Mouse (Mus musculus) neutrophil, adult 5-6 weeks (primary cell): ENCODE results near the gene 1700017B05Rik. TPM values are rescaled to one million over a fixed set of nuclear protein-coding genes. Genes with fewer than 3 reads are reported as not detected.

ENCODE experiments used
- ATAC-seq: fragments of 151-379, 151-347 bp; 2 replicates; pipeline ENCODE4 v1.8.0; 2017; ENCODE audit warnings: mild to moderate bottlenecking, moderate TSS enrichment; ENCODE audit not compliant: insufficient number of reproducible peaks, poor library complexity, low FRiP score, severe bottlenecking; ENCODE audit errors: extremely low read depth
- total RNA-seq: library from RNA; stranded (forward); fragments of 200-1000 nt; gene quantifications from 2 replicates; pipeline ENCODE4 v1.2.3, GENCODE M21; 2017

Gene 1700017B05Rik
- total RNA-seq, 1 experiment from 2014 or later: 17.3 TPM

DNA sequence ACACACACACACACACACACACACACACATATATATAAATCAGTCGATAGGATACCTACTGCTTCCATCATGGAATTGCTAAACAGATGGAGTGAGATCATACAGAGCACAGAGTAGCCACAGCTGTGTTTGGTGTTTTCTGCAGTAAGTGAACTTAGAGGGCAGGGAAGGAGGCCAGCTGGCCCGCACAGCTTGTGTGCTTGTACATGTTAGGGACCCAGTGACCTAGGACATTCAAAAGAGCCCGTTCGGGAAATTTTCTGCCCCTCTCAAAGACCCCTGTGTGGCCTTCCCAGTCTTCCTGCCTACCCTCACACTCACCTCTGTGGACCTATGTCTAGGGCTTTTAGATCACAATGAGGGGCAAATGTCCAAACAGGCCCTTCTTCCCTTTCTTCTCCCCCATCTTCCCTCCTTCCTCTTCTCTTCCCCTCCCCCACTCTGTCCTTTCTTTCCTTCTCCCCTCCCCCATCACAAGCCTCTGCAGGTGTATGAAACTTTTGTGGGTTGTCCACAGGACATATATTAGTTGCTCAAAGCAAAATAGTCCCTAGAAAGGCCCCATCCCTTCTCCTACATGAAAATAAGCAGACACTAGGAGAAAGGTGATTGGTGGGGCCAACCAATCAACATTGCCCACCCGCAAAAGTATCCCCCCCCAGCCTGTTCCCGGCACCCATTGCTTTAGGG lies 11.5 kb upstream of the 1700017B05Rik start:
- ATAC-seq: no peak

DNA sequence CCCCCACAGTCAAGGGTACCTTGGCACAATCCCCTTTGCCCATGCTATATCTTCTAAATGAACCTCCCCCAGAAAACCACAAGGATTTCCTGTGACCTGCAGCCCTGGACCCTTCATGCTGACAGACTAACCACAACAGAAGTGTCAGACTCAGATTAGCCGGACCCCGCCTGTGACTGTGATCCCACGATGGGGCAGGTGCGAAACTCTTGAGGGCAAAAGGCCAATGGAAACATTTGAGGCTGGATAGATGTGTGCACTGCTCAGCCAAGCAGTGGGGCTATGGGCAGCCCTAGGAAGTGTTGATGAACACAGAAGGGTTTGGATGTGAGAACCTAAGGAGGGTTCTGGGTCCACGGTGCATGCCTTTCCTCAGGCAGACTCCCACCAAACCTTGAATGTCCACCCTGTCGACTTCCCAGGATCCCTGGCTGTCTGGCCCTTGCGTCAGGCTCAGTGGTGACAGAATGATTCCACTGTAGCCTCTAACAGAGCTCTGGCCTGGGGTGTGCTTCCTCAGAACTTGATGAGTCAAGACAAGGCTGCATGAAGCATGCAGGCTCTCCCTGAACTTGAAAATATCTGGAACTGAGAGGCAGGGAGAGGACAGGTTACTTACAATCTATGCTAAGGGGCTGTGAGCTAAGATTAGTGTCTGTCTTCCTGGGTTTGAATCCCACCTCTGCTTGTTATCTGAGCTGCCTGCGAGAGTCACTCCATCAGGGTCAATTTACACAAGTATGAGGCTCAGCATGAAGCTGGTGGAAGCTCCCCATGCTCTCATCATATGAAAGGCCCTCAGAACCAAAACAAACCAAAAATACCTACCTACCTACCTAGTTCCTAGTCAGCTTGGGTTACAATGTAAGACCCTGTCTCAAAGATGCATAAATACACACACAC lies 10.7 kb upstream of the 1700017B05Rik start:
- ATAC-seq: no peak; the same call in 1 of the 2 replicates

DNA sequence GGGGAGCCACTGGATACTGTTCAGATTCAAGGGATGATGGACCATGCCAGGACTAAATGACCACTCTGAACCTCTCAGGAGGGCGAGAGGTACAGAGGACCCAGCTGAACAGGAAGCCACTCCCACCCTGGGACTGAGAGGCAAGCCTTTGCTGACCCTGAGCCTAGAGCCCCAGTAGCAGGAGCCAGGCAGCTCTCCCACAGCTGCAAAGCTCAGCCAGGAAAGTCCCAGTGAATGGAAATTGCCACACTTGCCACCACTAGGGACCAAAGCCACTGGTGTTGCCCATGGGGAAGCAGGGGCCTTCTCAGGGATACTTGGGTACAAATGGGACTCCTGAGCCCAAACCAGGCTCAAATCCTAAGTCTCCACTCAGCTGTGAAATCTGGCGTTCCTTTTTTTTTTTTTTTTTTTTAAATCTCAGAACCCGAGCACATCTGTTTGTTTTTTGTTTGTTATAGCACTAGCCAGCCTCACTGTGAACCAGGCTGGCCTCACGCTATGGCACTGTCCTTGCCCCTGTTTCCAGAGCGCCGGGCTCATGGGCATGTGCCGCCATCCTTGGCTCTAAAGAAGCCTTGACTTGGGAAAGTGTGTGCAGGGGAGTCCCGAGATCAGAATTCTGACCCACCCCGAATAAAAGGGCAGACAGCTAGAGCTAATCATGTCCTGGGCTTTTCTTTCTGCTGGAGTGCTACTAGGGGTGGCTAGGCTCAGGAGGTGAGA lies 9.6 kb upstream of the 1700017B05Rik start:
- ATAC-seq: no peak

DNA sequence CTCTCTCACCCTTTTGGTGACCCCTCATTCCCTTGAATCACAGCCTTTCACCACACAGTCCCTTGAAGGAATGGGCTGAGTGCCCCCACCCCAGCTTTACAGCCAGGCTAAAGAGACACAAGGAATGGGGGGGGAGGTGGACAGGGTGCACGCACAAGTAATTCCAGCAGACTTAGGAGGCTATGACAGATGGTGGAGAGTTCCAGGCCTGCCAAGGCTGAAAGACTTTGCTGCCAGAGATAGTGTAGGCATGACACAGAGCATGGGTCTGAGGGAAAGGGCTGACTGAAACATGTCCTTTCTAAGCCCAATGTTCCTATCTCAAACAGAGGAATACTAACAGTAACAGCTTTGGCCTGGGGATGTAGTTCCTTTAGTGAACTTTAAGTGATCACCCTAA lies 8.7 kb upstream of the 1700017B05Rik start:
- no peak for ATAC-seq

DNA sequence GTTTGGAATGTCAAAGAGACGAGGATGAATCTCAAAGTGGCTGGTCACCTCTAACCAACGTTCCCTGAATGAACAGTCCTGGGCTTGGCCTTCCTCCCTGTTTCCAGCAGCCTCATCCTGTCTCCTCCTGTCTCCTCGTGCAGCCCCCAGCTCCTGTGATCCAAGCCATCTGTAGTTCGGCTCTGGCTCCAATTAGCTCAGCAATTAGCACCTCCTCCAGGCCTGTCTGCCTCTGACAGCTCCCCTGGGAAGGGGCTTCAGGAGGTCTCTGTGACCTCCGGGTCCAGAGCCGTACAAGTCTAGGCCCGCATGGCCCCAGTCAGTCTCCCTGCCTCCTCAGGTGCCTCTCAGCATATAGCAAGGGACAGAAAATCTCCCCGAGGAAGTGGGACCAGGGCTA lies 8.0 kb upstream of the 1700017B05Rik start:
- no peak for ATAC-seq

DNA sequence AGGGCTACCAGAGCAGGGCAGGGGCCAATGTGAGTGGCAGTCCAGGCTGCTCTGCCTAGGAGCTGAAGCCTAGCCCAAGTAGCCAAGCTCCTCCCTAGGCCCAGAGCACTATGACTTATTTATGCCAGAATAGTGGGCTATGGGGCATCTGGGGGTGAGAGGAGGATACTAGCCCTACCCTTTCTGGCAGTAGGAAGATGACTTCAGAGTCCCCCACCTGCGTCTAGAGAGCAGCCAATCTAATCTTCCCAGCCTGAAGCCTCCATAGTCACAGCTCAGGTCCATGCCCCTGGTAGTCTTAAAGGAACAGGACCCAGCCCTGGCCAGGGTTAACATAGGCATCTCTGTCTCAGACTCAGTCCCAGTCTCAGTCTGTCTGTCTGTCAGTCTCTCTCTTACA lies 7.0 kb upstream of the 1700017B05Rik start:
- ATAC-seq: no peak

DNA sequence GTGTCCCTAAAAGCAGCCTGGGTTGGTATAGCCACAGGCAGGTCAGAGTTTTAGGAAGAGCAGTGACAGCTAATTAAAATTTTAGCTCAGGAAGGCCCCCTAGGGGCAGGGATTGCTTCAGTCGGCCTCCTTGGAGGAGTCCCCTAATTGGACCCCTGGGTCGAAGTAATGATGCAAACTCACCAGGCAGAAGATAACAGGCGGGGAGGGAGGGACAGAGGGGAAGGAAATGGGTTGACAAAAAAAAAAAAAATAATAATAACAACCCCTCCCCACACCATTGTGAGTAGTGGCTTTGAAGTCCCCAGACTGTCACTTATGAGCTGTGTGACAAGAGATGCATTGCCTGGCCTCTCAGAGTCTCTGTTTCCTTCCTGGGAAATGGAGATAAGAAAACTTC lies 6.2 kb upstream of the 1700017B05Rik start:
- no peak for ATAC-seq

DNA sequence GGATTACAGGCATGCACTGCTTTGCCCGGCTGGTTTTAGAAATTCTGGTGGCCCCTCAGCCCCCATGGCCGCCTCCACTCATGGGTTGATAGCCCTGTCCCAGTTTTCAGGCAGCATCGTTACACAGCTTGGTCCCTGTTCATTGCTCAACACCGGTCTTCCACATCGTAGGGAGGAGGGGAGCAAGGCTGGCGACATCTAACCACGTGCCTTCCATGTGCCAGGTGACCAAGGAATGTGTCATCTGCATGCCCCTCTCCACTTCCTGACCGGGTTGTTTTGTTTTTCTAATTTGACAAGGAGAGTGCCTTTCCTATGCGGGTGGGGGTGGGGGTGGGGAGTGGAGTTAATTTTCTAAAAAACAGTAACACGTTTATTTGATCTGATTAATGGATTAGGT lies 5.7 kb upstream of the 1700017B05Rik start:
- ATAC-seq: no peak

DNA sequence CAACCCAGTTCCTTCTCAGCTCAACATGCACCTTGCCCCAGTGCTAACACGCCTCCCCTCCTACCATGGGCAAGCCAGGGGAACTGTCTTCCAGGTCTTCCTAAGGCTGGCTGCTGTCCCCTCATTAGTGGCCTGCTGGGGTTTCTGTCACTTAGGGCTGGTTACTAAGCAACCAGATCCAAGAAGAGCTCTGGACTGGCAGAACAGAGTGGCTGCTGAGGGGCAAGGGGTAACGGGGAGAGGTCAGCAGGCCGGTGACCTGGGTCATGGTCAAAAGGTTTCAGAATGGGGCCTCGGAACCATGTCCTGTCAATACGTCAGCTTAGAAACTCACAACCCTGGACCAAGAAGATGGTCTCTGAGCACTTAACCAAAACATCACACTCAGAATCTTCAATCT lies 5.0 kb upstream of the 1700017B05Rik start:
- ATAC-seq: no peak

DNA sequence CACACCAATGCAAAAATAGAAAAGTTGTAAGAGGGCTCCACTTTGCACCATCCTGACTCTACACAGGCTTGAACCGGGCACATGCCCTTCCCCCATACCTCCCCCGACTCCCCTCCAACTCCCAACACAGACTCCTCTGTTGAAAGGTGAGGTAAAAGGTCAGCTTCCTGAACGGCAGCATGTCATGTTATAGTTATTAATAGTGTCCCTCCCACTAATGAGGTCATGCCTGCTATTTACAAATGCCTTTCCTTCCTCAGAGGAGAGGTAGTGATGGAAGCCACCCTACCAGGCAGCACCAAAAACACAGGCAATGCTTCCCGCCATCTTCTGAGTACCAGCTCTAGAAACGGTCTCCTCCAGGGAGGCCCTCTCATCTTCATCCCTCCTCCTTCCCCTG lies 2.7 kb upstream of the 1700017B05Rik start:
- no peak for ATAC-seq

DNA sequence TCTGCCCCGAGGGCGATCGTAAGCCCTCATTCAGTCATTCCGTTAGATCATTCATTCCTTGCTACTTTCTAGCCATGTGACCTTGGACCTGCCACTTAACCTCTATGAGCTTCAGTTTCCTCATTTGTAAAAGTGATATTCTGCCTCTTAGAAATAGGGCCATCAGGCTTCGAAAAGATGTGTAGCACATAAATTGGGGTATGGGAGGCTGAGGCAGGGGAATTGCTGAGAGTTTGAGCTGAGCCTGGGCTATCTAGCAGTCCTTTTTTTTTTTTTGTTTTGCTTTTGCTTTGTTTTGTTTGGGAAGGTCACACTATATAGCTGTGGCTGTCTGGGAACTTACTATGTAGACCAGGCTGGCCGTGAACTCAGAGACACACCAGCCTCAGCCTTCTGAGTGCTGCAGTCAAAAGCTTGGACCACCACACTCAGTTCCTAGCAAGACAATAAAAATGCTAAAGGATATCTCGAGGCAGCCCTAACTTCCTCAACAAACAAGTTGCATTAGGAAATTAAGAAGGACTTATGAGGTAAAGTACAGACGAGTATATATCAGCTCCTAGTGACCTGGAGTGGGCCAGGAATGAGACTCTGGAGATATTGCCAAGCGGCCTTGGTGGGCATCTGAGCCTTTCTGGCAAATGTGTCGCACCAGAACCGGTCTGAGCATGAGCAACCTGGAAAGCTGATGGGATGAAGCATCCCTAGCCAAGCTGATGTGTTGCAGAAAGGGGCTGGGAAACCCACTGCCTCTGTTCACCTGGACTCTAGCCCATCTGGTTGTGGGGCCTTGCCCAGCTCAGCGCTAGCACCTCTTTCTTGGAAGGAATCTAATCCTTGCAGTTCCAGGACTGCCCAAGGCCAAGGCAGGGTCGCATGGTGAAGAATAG lies 628 bp upstream of the 1700017B05Rik start:
- no peak; the same call in 1 of the 2 replicates for ATAC-seq

DNA sequence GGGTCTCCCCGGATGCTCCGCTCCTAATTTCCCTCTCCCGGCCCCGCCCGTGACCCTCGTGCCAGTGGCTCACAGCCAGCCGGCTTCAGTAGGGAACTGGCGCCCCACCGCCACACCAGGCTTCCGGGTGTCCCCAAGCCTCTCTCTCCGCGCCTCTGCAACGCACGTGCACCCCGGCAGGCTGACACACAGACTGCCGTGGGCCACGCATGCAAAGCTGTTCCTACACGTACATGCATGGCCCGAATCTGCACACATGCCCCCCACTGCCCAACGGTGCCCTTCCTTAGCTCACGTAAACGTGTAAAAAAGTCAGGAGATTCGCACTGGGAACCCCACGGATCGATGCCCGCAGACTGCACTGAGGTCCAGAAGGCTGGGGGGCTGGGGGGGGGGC lies 898 bp downstream of the 1700017B05Rik start:
- ATAC-seq: peak; percentile 39

DNA sequence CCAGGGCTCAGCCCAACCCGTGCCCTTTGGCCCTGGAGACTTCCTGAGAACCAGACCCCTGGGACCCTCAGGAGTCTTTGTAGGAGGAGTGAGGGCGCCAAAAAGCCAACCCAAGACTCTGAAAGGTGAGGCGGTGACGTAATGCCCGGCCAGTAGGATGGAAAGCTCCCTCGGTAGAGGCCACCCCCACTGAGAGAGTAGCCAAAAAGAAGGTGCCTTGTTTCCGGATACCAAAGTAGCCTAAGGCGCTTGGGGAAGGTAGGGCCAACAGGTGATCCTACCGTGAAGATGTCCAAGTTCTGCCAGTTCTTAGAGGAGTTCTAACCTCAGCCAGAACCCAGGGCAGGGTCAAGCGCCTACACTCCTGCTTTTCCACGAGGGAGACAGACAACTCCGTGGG lies 1.5 kb downstream of the 1700017B05Rik start:
- no peak for ATAC-seq

DNA sequence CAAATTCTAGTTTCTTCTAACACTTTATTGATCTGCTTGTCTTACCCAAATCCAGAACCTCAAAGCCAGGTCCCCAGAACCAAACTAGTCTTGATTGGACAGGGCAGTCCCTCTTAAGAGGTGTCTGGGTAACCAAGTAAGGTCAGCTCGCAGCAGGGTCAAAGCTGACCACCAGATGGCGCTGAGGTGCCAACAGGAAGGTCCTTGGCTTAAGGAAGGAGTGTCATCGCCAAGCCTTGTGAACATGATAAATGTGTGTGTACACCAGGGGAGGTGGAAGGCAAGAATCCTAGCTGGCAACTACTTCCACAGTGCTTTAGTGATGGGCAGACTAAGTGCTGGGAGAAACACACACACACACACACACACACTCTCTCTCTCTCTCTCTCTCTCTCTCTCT lies 2.7 kb downstream of the 1700017B05Rik start:
- ATAC-seq: peak; percentile 73

DNA sequence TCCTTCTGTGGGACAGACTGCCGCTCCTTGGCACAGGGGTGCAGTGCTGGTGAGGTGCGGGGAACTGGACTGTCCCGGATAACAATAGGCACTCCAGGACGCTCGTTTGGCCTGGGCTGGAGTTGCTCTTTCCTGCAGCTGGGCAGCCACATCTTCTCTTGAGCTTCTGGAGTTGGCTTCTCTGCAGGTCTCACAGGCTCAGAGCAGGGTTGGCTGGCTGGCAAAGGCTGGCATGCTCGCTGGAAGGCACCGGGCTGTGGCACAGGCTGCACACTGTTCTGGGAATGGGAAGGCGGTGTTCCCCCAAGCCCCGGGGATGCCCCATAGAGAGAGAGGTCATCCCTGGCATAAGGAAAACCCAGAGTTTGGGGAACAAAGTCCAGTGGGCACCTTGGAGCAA lies 4.8 kb downstream of the 1700017B05Rik start:
- no peak for ATAC-seq

DNA sequence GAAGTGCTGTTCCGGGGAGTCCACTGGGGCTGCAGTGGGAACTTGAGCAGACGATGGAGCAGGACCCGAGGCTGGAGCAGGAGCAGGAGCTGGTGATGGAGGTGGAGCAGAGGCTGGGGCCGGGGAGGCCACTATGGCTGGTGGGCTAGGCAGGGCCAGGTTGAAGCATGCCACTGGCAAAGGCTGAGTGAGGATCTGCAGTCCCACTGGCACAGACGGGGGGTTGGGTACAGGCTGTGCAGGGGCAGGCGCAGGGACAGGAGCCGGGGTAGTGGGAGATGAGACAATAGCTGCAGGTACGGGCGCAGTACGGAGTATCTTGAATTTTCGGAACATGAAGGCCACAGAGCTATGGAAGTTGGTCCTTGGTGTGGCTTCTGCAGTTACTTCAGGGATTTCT lies 5.6 kb downstream of the 1700017B05Rik start:
- no peak for ATAC-seq

DNA sequence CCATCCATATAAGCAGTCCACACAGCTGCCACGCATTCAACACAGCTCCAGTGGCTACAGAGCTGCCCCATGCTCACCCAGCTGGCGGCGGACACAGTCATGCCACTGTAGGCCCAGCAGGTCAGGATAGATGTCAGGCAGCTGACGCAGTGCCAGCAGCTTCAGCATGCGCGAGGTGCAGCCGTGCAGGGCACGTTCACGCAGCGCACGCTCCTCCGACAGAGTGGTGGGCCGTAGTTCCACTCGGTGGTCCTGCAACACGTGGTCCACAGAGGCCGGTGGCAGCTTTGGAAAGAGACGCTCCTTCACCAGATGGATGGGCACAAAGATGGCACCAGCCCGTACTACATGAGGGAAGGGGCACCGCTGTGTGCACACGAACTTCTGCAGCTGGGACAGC lies 6.1 kb downstream of the 1700017B05Rik start:
- no peak for ATAC-seq

DNA sequence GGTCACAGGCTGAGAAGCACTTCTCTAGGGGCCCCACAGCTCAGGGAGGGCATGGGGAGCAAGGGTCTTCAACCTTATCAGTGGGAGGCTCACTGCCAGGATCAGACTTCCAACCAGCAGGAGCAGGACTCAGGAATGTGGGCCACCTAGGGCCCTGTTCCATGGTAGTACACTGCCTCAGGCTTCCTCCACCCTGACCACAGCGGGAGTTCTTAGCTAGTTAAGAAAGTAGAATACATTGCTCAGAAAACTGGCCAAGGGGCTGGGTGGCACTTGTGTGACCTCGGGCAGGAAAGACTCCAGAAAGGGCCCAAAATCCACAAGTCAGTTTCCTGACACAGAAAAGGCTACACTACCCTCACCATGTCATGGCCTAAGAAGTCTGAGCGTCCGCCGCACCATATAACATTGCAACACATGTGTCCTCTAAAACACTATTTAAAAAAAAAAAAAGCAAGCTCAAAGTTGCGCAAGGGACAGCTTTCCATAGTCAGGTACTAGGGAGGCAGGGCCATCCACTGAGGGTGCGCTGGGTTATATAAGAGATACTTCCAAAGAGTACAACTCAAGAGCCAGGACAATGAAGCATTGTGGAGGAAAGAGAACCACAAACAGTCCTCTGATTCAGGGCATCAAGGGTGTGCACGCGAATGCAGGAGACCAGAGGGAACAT lies 7.5 kb downstream of the 1700017B05Rik start:
- ATAC-seq: no peak
